Mouse (Mus musculus): ENCODE results near the gene Ogdhl. TPM values are rescaled to one million over a fixed set of nuclear protein-coding genes. Genes with fewer than 3 reads are reported as not detected.

The Ogdhl gene
- polyA plus RNA-seq (2015; fragmentation: Nextera tagmentation; extraction: Ambion mirVana): 31.3 and 32.7 TPM in 2 replicates

GRCm38 (mm10) chr14:32321732-32322685, at the start of gene Ogdhl:
Ogdhl (plus strand) TSS chr14:32322019.
- Histone ChIP-seq H3K9ac (ENCODE audit: low read depth, low read length) (peak within 1 kb of the TSS; percentile 82), H3K9me3 (replicated peaks; ENCODE audit: control insufficient read depth, low read length, poor library complexity, severe bottlenecking) (no peaks in the 10 kb centered on the region), H3K4me2 (ENCODE audit: low read length) (peak within 1 kb of the TSS; percentile 74), H3K36me3 (ENCODE audit: control insufficient read depth, insufficient read depth, low read length) (no peaks in the 10 kb centered on the region), H3K4me1 (ENCODE audit: control insufficient read depth, insufficient read depth, low read length) (peaks cover 11% of the 10 kb centered on the region; the same call in 1 of the 2 replicates), H3K4me3 (ENCODE audit: low read depth, low read length) (peak within 1 kb of the TSS; percentile 65), H3K27ac (ENCODE audit: low read length) (peak within 1 kb of the TSS; percentile 21; the same call in 1 of the 2 replicates), H3K27me3 (ENCODE audit: control insufficient read depth, insufficient read depth, low read depth, low read length) (no peaks in the 10 kb centered on the region)
- 4% methylated on average over 37 of the region's 50 CpGs for WGBS
- ATAC-seq: peak; percentile 81

- ATAC-seq: no peak
- Histone ChIP-seq H3K36me3 (ENCODE audit: control insufficient read depth, insufficient read depth, low read length) (no peaks in the 10 kb centered on the region; the same call in 1 of the 2 replicates), H3K27me3 (ENCODE audit: control insufficient read depth, insufficient read depth, low read depth, low read length) (no peaks in the 10 kb centered on the region), H3K9ac (ENCODE audit: low read depth, low read length) (no peak overlapping the region), H3K4me3 (ENCODE audit: low read depth, low read length) (no peak overlapping the region), H3K4me1 (ENCODE audit: control insufficient read depth, insufficient read depth, low read length) (no peaks in the 10 kb centered on the region), H3K9me3 (replicated peaks; ENCODE audit: control insufficient read depth, low read length, poor library complexity, severe bottlenecking) (no peaks in the 10 kb centered on the region), H3K4me2 (ENCODE audit: low read length) (no peak overlapping the region), H3K27ac (ENCODE audit: low read length) (no peak overlapping the region)
- WGBS: 57% methylated on average over 12 of the region's 12 CpGs
These were observed 20.2 kb upstream of the Ogdhl start for GRCm38 (mm10) chr14:32301622-32302021.

GRCm38 (mm10) chr14:32302423-32302822, 19.4 kb upstream of the Ogdhl start:
- Histone ChIP-seq H3K9ac (ENCODE audit: low read depth, low read length) (no peak overlapping the region), H3K27me3 (ENCODE audit: control insufficient read depth, insufficient read depth, low read depth, low read length) (no peaks in the 10 kb centered on the region), H3K27ac (ENCODE audit: low read length) (no peak overlapping the region), H3K4me2 (ENCODE audit: low read length) (no peak overlapping the region), H3K4me3 (ENCODE audit: low read depth, low read length) (no peak overlapping the region), H3K9me3 (replicated peaks; ENCODE audit: control insufficient read depth, low read length, poor library complexity, severe bottlenecking) (no peaks in the 10 kb centered on the region), H3K36me3 (ENCODE audit: control insufficient read depth, insufficient read depth, low read length) (no peaks in the 10 kb centered on the region; the same call in 1 of the 2 replicates), H3K4me1 (ENCODE audit: control insufficient read depth, insufficient read depth, low read length) (no peaks in the 10 kb centered on the region)
- no peak for ATAC-seq
- 76% methylated on average over 7 of the region's 7 CpGs for WGBS

GRCm38 (mm10) chr14:32304921-32305320, 16.9 kb upstream of the Ogdhl start:
- Histone ChIP-seq H3K4me3 (ENCODE audit: low read depth, low read length) (no peak overlapping the region), H3K36me3 (ENCODE audit: control insufficient read depth, insufficient read depth, low read length) (no peaks in the 10 kb centered on the region), H3K4me2 (ENCODE audit: low read length) (no peak overlapping the region), H3K4me1 (ENCODE audit: control insufficient read depth, insufficient read depth, low read length) (no peaks in the 10 kb centered on the region), H3K27ac (ENCODE audit: low read length) (no peak overlapping the region), H3K9me3 (replicated peaks; ENCODE audit: control insufficient read depth, low read length, poor library complexity, severe bottlenecking) (no peaks in the 10 kb centered on the region), H3K27me3 (ENCODE audit: control insufficient read depth, insufficient read depth, low read depth, low read length) (no peaks in the 10 kb centered on the region), H3K9ac (ENCODE audit: low read depth, low read length) (no peak overlapping the region)
- WGBS: 88% methylated on average over 8 of the region's 8 CpGs
- no peak for ATAC-seq

- no peaks in the 10 kb centered on the region for H3K4me1 ChIP-seq (ENCODE audit: control insufficient read depth, insufficient read depth, low read length)
- no peaks in the 10 kb centered on the region for H3K36me3 ChIP-seq (ENCODE audit: control insufficient read depth, insufficient read depth, low read length)
- no peak overlapping the region for H3K9ac ChIP-seq (ENCODE audit: low read depth, low read length)
- WGBS: 43% methylated on average over 8 of the region's 8 CpGs
- no peaks in the 10 kb centered on the region for H3K27me3 ChIP-seq (ENCODE audit: control insufficient read depth, insufficient read depth, low read depth, low read length)
- H3K4me2 ChIP-seq (ENCODE audit: low read length): no peak overlapping the region
- no peak overlapping the region for H3K4me3 ChIP-seq (ENCODE audit: low read depth, low read length)
- no peak overlapping the region for H3K27ac ChIP-seq (ENCODE audit: low read length)
- H3K9me3 ChIP-seq (replicated peaks; ENCODE audit: control insufficient read depth, low read length, poor library complexity, severe bottlenecking): no peaks in the 10 kb centered on the region
- ATAC-seq: peak; percentile 45; the same call in 1 of the 2 replicates
These were observed 11.9 kb upstream of the Ogdhl start for GRCm38 (mm10) chr14:32309876-32310275.

- Histone ChIP-seq H3K9me3 (replicated peaks; ENCODE audit: control insufficient read depth, low read length, poor library complexity, severe bottlenecking) (no peaks in the 10 kb centered on the region), H3K4me3 (ENCODE audit: low read depth, low read length) (no peak overlapping the region), H3K4me2 (ENCODE audit: low read length) (no peak overlapping the region), H3K4me1 (ENCODE audit: control insufficient read depth, insufficient read depth, low read length) (no peaks in the 10 kb centered on the region), H3K27ac (ENCODE audit: low read length) (no peak overlapping the region), H3K9ac (ENCODE audit: low read depth, low read length) (no peak overlapping the region), H3K36me3 (ENCODE audit: control insufficient read depth, insufficient read depth, low read length) (no peaks in the 10 kb centered on the region), H3K27me3 (ENCODE audit: control insufficient read depth, insufficient read depth, low read depth, low read length) (no peaks in the 10 kb centered on the region)
- ATAC-seq: no peak
- WGBS: 96% methylated on average over 2 of the region's 2 CpGs
These were observed 10.3 kb upstream of the Ogdhl start for GRCm38 (mm10) chr14:32311381-32312035.

- no peaks in the 10 kb centered on the region for H3K27me3 ChIP-seq (ENCODE audit: control insufficient read depth, insufficient read depth, low read depth, low read length)
- H3K4me2 ChIP-seq (ENCODE audit: low read length): peak overlapping the region; percentile 23
- H3K27ac ChIP-seq (ENCODE audit: low read length): no peak overlapping the region
- peak overlapping the region; percentile 12; the same call in 1 of the 2 replicates for H3K4me3 ChIP-seq (ENCODE audit: low read depth, low read length)
- no peaks in the 10 kb centered on the region for H3K36me3 ChIP-seq (ENCODE audit: control insufficient read depth, insufficient read depth, low read length)
- 7% methylated on average over 4 of the region's 4 CpGs for WGBS
- ATAC-seq: no peak
- peaks cover 11% of the 10 kb centered on the region; the same call in 1 of the 2 replicates for H3K4me1 ChIP-seq (ENCODE audit: control insufficient read depth, insufficient read depth, low read length)
- H3K9me3 ChIP-seq (replicated peaks; ENCODE audit: control insufficient read depth, low read length, poor library complexity, severe bottlenecking): no peaks in the 10 kb centered on the region
- no peak overlapping the region for H3K9ac ChIP-seq (ENCODE audit: low read depth, low read length)
These were observed 4.0 kb upstream of the Ogdhl start for GRCm38 (mm10) chr14:32317822-32318221.

GRCm38 (mm10) chr14:32323221-32323620, 1.4 kb downstream of the Ogdhl start:
- Histone ChIP-seq H3K4me3 (ENCODE audit: low read depth, low read length) (no peak overlapping the region), H3K27me3 (ENCODE audit: control insufficient read depth, insufficient read depth, low read depth, low read length) (no peaks in the 10 kb centered on the region), H3K9ac (ENCODE audit: low read depth, low read length) (no peak overlapping the region), H3K27ac (ENCODE audit: low read length) (no peak overlapping the region), H3K9me3 (replicated peaks; ENCODE audit: control insufficient read depth, low read length, poor library complexity, severe bottlenecking) (no peaks in the 10 kb centered on the region), H3K36me3 (ENCODE audit: control insufficient read depth, insufficient read depth, low read length) (no peaks in the 10 kb centered on the region), H3K4me1 (ENCODE audit: control insufficient read depth, insufficient read depth, low read length) (peaks cover 11% of the 10 kb centered on the region; the same call in 1 of the 2 replicates), H3K4me2 (ENCODE audit: low read length) (no peak overlapping the region)
- WGBS: 89% methylated on average over 5 of the region's 5 CpGs
- ATAC-seq: no peak

Measured in midbrain, embryonic 16.5 days (tissue).